Mouse (Mus musculus): ENCODE data around the gene Gm21887. TPM values are rescaled to one million over a fixed set of nuclear protein-coding genes. Genes with fewer than 3 reads are reported as not detected.
A peak's percentile ranks its signal among the peaks of the same experiment; 100 is the strongest.
"Not testable (repeated sequence)": the region's sequence is repeated elsewhere in the genome, so short reads cannot be mapped to it uniquely, and the experiment has no call there.

The Gm21887 gene
- polyA plus RNA-seq, 1 experiment, result 9.0 TPM

- not testable (repeated sequence) for H3K4me3 ChIP-seq (ENCODE audit: low read depth, low read length); H3K27me3 ChIP-seq (ENCODE audit: control insufficient read depth, insufficient read depth, low read length); H3K27ac ChIP-seq (ENCODE audit: insufficient read depth, low read depth, low read length); H3K4me1 ChIP-seq (ENCODE audit: control insufficient read depth, insufficient read depth, insufficient read length, low read length)
- TF ChIP-seq CTCF (IDR thresholded peaks at IDR 0.05; ENCODE audit: extremely low read depth, insufficient read length, insufficient replicate concordance, low read depth, low read length), result peak; percentile 84
- H3K36me3 ChIP-seq (ENCODE audit: control insufficient read depth, insufficient read depth, low read length), result peaks cover 29% of the 10 kb centered on the region
- 73% methylated on average over 27 of the region's 27 CpGs for WGBS
Measured at GRCm38 (mm10) chrX:170017333-170018245, 8.1 kb downstream of the Gm21887 start.

GRCm38 (mm10) chrX:170018571-170019218 is 9.2 kb downstream of the Gm21887 start:
- not testable (repeated sequence) for H3K4me3 ChIP-seq (ENCODE audit: low read depth, low read length); H3K4me1 ChIP-seq (ENCODE audit: control insufficient read depth, insufficient read depth, insufficient read length, low read length); H3K27ac ChIP-seq (ENCODE audit: insufficient read depth, low read depth, low read length); H3K27me3 ChIP-seq (ENCODE audit: control insufficient read depth, insufficient read depth, low read length)
- WGBS, result 85% methylated on average over 66 of the region's 66 CpGs
- H3K36me3 ChIP-seq (ENCODE audit: control insufficient read depth, insufficient read depth, low read length), result peaks cover 29% of the 10 kb centered on the region

GRCm38 (mm10) chrX:170019219-170019953 is 9.9 kb downstream of the Gm21887 start:
- not testable (repeated sequence) for H3K4me3 ChIP-seq (ENCODE audit: low read depth, low read length); H3K27me3 ChIP-seq (ENCODE audit: control insufficient read depth, insufficient read depth, low read length); H3K4me1 ChIP-seq (ENCODE audit: control insufficient read depth, insufficient read depth, insufficient read length, low read length); H3K27ac ChIP-seq (ENCODE audit: insufficient read depth, low read depth, low read length)
- peaks cover 29% of the 10 kb centered on the region for H3K36me3 ChIP-seq (ENCODE audit: control insufficient read depth, insufficient read depth, low read length)
- WGBS, result 88% methylated on average over 30 of the region's 30 CpGs

GRCm38 (mm10) chrX:170019954-170020689 is 10.7 kb downstream of the Gm21887 start:
- 63% methylated on average over 14 of the region's 14 CpGs for WGBS

GRCm38 (mm10) chrX:170020690-170021050 is 11.2 kb downstream of the Gm21887 start:
- H3K36me3 ChIP-seq (ENCODE audit: control insufficient read depth, insufficient read depth, low read length), result peaks cover 29% of the 10 kb centered on the region
- H3K4me3 ChIP-seq (ENCODE audit: low read depth, low read length); H3K27ac ChIP-seq (ENCODE audit: insufficient read depth, low read depth, low read length); H3K4me1 ChIP-seq (ENCODE audit: control insufficient read depth, insufficient read depth, insufficient read length, low read length); H3K27me3 ChIP-seq (ENCODE audit: control insufficient read depth, insufficient read depth, low read length): not testable (repeated sequence)
- 61% methylated on average over 9 of the region's 9 CpGs for WGBS
- TF ChIP-seq CTCF (IDR thresholded peaks at IDR 0.05; ENCODE audit: extremely low read depth, insufficient read length, insufficient replicate concordance, low read depth, low read length), result peak; percentile 99

More at GRCm38 (mm10) chrX:170019954-170020689, 10.7 kb downstream of the Gm21887 start:
- H3K27me3 ChIP-seq (ENCODE audit: control insufficient read depth, insufficient read depth, low read length); H3K27ac ChIP-seq (ENCODE audit: insufficient read depth, low read depth, low read length); H3K4me3 ChIP-seq (ENCODE audit: low read depth, low read length); H3K4me1 ChIP-seq (ENCODE audit: control insufficient read depth, insufficient read depth, insufficient read length, low read length): not testable (repeated sequence)
- H3K36me3 ChIP-seq (ENCODE audit: control insufficient read depth, insufficient read depth, low read length), result peaks cover 29% of the 10 kb centered on the region
- peak; percentile 60; the same call in 1 of the 2 replicates for TF ChIP-seq CTCF (IDR thresholded peaks at IDR 0.05; ENCODE audit: extremely low read depth, insufficient read length, insufficient replicate concordance, low read depth, low read length)

GRCm38 (mm10) chrX:170021205-170021604 is 11.7 kb downstream of the Gm21887 start:
- not testable (repeated sequence) for H3K4me3 ChIP-seq (ENCODE audit: low read depth, low read length); H3K27ac ChIP-seq (ENCODE audit: insufficient read depth, low read depth, low read length); H3K4me1 ChIP-seq (ENCODE audit: control insufficient read depth, insufficient read depth, insufficient read length, low read length); H3K27me3 ChIP-seq (ENCODE audit: control insufficient read depth, insufficient read depth, low read length)
- peaks cover 29% of the 10 kb centered on the region for H3K36me3 ChIP-seq (ENCODE audit: control insufficient read depth, insufficient read depth, low read length)
- WGBS, result 79% methylated on average over 12 of the region's 12 CpGs
